Mouse (Mus musculus) thymus, postnatal 36 days (tissue): ENCODE measurements at regions not wholly inside any gene's neighbourhood (a gene's known extent, or its start where the extent isn't known, plus 50 kb on each side); places are given as distances from the start of the nearest gene placed in this dataset.
A peak's percentile ranks its signal among the peaks of the same experiment; 100 is the strongest.

Experiments
- DNase-seq, 2 experiments: peaks; one replicate each; pipeline ENCODE4 v3.0.0; 2022; ENCODE audit warnings: mixed read lengths in 2 of 2

GRCm38 (mm10) chr14:56313969-56314368 lies 50.9 kb upstream of the Atp12a start:
- DNase-seq = no peak

GRCm38 (mm10) chr14:56314459-56314858 lies 50.4 kb upstream of the Atp12a start:
- DNase-seq = peak; percentile 22 to 30
